Mouse (Mus musculus) spleen, adult 2 months (tissue): ENCODE data around the gene Inppl1.

Experiments
- CTCF ChIP-seq: fragments of 200-500 bp; IDR thresholded peaks from 2 replicates; pipeline ENCODE4 v1.5.1; 2011; ENCODE audit warnings: mild to moderate bottlenecking, inconsistent platforms; ENCODE audit not compliant: insufficient read depth, insufficient read length, insufficient replicate concordance; ENCODE audit errors: extremely low read depth
- POLR2A ChIP-seq: fragments of 200-500 bp; IDR thresholded peaks from 2 replicates; pipeline ENCODE4 v1.6.1; 2011; ENCODE audit warnings: low read depth, low read length, inconsistent platforms

DNA sequence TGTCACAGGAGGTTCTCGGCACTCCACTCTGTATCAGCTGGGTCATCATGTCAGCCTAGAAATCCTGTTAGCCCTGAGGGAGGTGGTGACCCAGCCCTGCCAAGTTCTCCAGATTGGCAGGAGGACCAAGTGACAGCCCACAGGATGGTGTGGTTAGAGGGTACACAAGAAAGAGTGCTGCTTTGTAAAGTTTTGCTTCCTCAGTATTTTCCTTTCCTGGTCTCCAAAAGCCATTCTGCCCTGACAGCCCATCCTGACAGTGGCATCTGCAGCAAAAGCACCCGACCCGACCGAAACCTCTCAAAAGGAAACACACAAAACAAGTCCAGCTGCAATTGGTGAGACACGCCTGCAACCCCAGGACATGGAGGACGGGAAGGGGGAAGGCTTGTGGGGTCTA, 6.2 kb upstream of the Inppl1 start:
- TF ChIP-seq CTCF: no peak
- no peak for TF ChIP-seq POLR2A
